Mouse (Mus musculus) brown adipose tissue, adult 24 weeks (tissue): Measurements from ENCODE around the gene Usp5. TPM values are rescaled to one million over a fixed set of nuclear protein-coding genes. Genes with fewer than 3 reads are reported as not detected.
A peak's percentile ranks its signal among the peaks of the same experiment; 100 is the strongest.
"Not testable (repeated sequence)": the region's sequence is repeated elsewhere in the genome, so short reads cannot be mapped to it uniquely, and the experiment has no call there.

Experiments used
- H3K27ac ChIP-seq: fragments of 200-500 bp; replicated peaks from 2 replicates; pipeline ENCODE4 v1.5.1; 2012; ENCODE audit warnings: low read depth, mild to moderate bottlenecking, low read length
- H3K4me1 ChIP-seq: fragments of 200-500 bp; 2 replicates; pipeline ENCODE4 v1.6.1; 2012; ENCODE audit warnings: low read length, mixed read lengths; ENCODE audit not compliant: control insufficient read depth, insufficient read depth, insufficient read length
- H3K4me3 ChIP-seq: fragments of 200-500 bp; 2 replicates; pipeline ENCODE4 v1.5.1; 2012; ENCODE audit warnings: low read depth, mild to moderate bottlenecking, low read length, moderate library complexity; ENCODE audit not compliant: insufficient read depth
- polyA plus RNA-seq: library from polyadenylated mRNA; stranded (reverse); fragments of >200 nt; gene quantifications from 2 replicates; pipeline ENCODE4 v1.2.4, GENCODE M21; 2012; ENCODE audit not compliant: missing spikeins, insufficient read depth, insufficient read length

Usp5 gene
- polyA plus RNA-seq, 1 experiment = 35.8 TPM

DNA sequence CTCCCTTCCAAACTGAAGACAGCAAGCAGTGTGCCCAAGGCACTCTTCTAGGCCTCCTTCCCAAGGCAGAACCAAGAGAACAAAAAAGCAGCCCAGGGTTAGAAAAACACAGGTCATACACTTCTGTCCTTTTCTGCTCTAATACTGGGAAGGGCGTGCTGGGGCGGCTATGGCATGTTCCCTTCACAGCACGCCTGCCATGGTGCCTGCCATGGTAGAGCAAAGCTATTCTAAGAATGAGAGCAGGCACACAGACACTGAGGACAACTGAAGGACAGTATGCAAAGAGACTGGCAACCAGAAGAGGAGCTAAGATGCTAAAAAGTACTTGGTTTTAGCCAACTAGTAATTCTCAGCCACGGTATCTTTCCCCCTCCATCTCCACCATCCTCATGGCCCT lies 7.2 kb downstream of the Usp5 start:
- Histone ChIP-seq H3K4me3 (no peak overlapping the region), H3K27ac (no peak overlapping the region), H3K4me1 (no peaks in the 10 kb centered on the region)

DNA sequence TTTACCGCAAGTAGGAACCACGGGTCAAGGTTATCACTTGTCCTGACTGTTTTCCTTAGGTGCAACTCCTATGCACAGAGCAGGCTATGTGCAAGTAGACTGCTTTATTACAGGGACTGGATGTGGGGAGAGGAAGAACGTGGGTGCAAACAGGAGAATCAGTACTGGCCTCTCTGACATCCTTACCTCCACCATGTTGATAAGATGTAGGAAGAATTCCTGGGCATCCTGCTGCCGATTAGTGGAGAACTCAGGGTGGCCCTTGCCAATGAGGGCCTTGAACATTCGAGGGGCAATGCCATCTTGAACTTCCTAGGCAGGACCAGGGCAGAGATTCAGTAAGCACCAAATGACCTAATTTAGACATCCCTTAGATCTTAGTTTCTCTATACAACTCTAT lies 8.4 kb downstream of the Usp5 start:
- Histone ChIP-seq H3K27ac (no peak overlapping the region), H3K4me3 (no peak overlapping the region), H3K4me1 (no peaks in the 10 kb centered on the region)

DNA sequence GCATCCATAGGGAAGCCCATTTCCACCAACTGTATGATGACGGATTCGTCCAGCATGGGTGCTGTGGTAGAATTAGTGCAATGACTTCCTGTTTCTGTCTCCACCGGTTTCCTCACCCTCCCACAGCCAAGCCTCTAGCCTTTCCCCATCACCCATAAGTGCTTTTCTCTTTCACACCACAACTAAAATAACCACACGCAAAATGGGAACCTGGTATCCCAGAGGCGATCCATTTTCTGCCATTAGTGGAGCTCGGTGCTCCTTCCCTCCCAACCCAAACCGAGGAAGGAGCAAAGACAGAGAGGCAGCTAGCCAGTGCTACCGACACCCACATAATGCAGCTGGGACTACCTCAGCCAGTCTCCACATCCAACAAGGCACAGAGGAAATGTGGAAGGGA lies 11.3 kb downstream of the Usp5 start:
- Histone ChIP-seq H3K4me1 (peaks cover 4% of the 10 kb centered on the region), H3K4me3 (no peak overlapping the region)

DNA sequence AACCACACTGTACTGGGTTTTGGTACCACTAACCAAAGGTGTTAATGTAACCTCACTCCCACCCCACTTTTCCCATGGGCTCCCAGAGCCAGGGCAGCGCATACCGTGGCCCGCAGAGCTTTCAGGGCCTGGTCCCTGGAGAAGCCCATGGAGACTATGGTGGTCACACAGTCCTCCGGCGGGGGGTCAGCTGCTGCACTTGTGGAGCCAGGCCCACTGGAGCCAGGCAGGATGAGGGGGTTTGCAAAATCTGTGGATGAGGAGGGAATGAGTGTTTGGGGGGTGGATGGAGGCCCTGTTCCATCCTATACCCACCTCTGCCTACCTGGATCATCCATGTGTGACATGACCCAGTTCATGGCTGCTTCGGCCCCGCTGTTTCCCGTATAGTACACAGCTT lies 11.7 kb downstream of the Usp5 start:
- peaks cover 7% of the 10 kb centered on the region for H3K4me1 ChIP-seq
- H3K27ac ChIP-seq = no peak overlapping the region
- no peak overlapping the region for H3K4me3 ChIP-seq

More for the DNA sequence above, 11.3 kb downstream of the Usp5 start:
- H3K27ac ChIP-seq = no peak overlapping the region

DNA sequence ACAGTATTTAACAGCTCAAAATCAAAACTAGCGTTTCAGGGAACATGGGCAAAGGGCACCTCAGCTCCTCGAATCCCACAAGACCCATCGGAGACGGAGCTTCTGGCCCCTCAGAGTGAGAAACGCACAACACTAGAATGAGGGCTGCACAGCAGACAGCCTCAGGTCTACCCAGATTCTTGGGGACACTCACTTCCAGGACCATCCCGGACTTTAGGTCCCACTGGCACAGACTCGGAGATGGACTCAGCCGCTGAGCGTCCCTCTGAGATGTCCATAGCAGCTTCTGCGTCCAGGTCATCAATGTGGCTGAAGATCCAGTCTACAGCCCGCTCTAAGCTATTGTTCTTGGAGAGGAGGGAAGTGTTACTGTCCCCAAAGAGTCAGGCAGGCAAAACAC lies 12.2 kb downstream of the Usp5 start:
- Histone ChIP-seq H3K4me1 (peaks cover 7% of the 10 kb centered on the region), H3K27ac (no peak overlapping the region), H3K4me3 (no peak overlapping the region)

DNA sequence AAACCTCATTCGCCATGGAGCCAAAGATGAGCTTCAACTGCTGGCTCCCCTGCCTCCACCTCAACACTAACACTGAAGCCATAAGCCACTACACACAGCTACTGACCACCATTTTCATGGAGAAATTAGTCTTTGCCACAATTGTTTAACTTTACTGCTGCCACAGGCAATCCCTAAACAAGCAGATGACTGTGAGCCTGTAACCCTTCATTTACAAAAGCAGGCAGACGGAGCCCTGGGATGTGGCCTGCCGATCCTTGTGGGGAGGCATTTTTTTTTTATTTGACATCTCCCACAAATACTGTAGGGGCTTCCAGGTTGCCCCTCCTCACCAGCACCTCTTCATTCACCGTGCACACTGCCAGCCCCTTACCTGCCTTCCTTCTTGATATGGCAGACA lies 12.7 kb downstream of the Usp5 start:
- Histone ChIP-seq H3K27ac (no peak overlapping the region), H3K4me3 (no peak overlapping the region)

DNA sequence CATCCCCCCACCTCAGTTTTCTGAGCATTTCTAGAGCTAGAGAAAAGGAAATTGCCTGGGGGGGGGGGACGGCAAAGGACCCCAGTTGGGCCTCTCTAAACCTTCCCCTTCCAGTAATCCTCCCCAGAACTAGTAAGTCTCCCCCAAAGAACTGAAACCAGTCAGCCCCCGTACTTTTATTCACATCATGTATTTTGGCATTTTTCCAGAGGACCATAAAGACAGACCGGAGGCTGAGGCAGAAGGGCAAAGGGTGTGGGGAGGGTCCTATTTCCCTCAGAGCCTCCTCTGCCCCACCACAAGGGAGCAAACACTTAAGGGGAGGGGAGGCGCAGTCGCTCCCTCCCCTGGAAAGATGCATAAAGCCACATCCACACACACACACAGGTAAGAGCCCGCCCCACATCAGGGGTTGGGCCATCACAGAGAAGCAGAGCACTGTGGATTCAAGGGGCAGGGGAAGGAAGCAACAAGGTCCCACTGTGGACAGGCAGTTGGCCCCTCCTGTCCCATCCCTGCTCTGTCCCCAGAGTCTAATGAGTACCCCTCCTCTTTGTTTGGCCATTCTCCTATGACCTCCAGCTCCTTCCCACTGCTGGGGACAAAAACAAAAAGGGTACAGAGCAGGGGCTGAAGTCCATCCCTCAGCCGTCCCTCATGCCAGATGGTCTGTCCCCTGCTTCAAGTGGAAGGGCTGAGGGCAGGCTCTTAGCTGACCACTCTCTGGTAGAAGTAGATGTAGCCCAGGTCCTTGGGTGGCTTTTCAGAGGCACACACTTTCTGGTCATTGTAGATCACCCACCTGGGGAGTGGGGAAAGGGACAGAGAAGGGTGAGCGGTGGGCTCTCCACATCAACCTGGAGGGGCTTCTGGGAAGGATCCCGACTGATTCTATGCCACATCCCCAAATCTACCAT lies 14.2 kb downstream of the Usp5 start:
- H3K4me3 ChIP-seq = no peak overlapping the region
- no peak overlapping the region for H3K27ac ChIP-seq
- peaks cover 7% of the 10 kb centered on the region for H3K4me1 ChIP-seq

More for the DNA sequence above, 12.7 kb downstream of the Usp5 start:
- H3K4me1 ChIP-seq = peaks cover 7% of the 10 kb centered on the region

DNA sequence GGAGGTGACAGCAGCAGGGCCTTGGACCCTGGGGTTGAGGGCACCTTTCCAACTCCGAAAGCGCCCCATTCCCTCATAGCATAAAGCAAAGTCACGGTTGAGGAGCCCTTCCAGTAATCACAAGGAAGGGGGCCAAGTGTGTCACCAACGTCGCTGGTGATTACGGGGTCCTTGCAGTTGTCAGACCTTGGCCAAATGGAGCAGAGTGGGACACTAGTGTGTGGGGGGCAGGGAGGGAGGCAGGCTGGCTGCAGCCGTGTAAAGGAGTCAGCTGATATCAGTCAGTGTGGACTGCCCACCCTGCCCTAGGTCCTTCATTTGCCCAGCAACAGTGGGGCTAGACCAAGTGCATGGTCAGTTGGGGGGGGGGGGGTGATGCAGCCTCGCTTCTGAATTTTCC lies 14.8 kb downstream of the Usp5 start:
- 0 out of 2 replicates have a peak overlapping the region, but pooled peaks have one; percentile 22 for H3K4me3 ChIP-seq

DNA sequence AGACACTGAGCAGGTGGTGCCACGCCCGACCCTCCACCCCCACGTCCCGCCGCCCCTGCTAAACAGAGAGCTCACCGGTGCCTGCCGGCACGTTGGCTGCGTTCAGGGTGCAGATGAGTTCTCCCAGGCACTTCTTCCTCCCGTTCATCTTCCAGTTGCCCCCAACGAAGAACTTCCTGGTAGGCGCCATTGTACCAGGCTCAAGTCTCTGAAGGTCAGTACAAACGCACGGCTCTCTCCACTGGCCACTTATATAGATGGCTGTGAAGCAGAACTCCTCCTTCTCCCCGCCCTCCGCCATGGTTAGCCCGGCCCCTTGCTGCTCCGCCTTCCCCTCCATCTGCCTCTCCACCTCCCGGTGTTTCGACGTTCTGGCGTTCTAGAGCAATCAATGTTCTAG lies 15.4 kb downstream of the Usp5 start, which contains the start of gene Tpi1:
TSS of gene Tpi1 (minus strand) at position 364 of the 400 bp plus-strand sequence.
- peak within 1 kb of the TSS; percentile 79 for H3K4me3 ChIP-seq

More for the DNA sequence above, 14.8 kb downstream of the Usp5 start:
- Histone ChIP-seq H3K4me1 (peaks cover 9% of the 10 kb centered on the region), H3K27ac (no peak overlapping the region)

DNA sequence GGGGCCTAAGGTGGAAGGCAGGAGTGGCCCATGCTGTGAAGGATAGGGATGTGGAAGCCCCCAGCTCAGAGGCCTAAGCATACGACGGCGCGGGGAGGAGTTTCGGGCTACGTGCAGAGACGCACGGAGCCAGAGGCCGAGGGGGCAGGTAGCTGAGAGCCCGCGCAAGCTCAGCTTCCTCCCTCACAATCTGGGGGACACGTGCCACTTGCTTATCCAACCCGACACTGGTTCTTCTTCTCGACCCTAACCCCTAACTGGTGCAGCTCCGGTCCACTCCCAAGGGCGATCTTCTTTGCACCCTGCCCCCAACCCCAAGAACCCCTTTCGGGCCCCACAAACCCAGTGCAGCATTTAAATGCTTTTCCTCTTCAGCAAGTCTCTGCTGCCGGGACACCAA lies 15.8 kb downstream of the Usp5 start:
- peak overlapping the region; percentile 79 for H3K4me3 ChIP-seq
- H3K27ac ChIP-seq = peak overlapping the region; percentile 63
- H3K4me1 ChIP-seq = peaks cover 9% of the 10 kb centered on the region

More for the DNA sequence above, 15.4 kb downstream of the Usp5 start, which contains the start of gene Tpi1:
- Histone ChIP-seq H3K27ac (peak within 1 kb of the TSS; percentile 63), H3K4me1 (peaks cover 9% of the 10 kb centered on the region)

DNA sequence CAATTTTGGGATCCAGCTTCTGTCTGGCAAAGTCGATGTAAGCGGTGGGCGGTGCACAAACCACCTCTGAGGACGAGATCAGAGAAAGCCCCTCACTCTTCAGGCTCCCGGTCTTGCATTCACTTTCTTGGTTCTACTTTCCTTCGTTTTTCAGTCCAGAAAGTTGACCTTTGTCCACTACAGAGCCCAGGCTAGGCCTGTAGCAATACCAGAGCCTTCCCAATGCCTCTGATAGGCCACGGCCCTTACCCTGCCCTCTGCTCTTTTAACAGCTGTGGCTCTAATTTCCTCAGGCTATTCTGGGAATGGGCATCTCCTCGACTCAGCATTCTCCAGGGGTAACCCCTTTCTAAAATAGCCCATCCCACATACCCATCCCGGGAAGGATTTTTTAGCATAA lies 16.4 kb downstream of the Usp5 start:
- Histone ChIP-seq H3K4me3 (peak overlapping the region; percentile 79), H3K27ac (peak overlapping the region; percentile 63), H3K4me1 (peaks cover 12% of the 10 kb centered on the region)

DNA sequence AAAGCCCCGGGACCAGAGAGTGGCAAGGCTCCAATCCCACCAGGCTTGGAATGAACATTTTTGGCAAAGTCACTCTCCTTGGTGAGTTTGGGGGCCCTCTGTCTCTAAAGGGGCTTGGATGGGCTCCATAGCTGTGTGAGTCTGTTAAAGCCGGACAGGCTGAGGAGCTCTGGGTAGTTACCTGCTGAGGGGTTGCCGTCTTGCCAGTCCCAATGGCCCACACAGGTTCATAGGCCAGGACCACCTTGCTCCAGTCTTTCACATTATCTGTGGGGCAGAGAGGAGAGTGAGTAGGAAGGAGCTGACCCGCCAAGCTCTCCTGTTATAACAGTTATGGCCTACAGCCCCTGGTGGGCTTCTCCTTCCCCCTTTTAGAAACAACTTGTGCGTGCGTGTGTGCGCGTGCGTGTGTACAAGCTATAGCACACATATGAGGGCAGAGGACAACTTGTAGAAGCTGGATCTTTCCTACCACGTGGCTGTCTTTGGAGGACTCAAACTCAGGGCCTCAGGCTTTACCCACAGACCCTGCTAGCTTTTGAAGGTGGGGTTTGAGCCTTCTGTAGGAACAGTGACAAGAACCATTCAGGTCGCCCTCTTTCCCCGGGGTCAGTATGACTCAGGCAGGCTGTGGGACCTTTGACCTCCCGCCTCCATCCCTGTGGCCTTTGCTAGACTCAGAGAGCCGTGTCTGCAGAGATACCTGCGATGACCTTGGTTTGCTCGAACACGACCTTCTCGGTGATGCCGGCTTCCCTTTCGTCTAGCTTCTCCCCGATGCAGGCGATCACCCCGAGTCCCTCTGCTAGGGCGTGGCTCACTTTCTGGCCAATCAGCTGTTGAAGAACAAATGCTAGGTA lies 17.4 kb downstream of the Usp5 start:
- no peak overlapping the region for H3K27ac ChIP-seq
- peak overlapping the region; percentile 79 for H3K4me3 ChIP-seq
- peaks cover 12% of the 10 kb centered on the region for H3K4me1 ChIP-seq

DNA sequence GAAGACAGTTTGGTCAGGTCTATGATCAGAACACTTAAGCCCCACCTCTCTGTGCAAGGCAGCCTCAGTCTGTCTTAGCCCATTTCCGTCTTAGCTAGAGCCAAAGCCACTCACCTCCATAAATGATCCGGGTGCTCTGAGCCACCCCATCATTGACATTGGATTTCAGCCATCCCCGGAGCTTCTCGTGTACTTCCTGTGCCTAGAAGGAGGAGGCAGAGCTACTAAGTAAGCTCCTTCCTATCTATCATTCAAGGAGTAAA lies 17.9 kb downstream of the Usp5 start:
- Histone ChIP-seq H3K27ac (no peak overlapping the region), H3K4me3 (no peak overlapping the region), H3K4me1 (peaks cover 15% of the 10 kb centered on the region)

DNA sequence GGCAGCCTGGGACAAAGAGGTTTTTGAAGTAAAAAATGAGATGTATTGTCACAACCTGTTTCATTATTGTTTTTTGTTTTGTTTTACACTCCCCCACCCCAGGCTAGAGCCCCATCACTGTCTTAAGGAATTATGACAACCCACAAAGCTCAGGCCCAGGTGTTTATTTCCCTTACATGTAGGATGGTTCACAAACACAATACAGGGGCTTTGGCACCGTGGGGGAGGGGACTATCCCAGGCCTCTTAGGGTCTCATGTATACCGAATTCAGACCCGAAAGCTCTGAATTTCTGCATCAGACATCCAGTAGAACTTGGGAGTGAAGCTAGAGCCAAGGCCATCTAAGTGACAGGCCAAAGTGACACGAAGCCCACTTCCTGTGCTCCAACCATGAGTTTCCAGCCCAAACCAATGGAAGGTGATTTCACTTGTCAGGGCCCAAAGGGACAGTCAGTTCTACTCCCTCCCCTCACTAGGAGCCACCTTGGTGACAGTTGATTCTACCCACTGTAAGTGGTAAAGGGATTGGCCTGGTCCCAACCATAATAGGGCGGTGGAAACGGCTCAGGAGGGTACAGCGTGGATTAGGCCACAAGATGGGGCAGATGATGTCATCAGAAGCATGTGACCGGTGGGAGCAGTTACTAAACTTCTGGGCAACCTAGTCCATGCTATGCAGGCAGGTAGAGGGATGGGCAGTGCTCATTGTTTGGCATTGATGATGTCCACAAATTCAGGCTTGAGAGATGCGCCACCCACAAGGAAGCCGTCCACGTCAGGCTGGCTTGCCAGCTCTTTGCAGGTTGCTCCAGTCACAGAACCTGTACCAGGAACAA lies 18.5 kb downstream of the Usp5 start:
- not testable (repeated sequence) for H3K4me3 ChIP-seq, H3K27ac ChIP-seq
- peaks cover 16% of the 10 kb centered on the region for H3K4me1 ChIP-seq
